Mouse (Mus musculus) kidney, postnatal 14 days (tissue): ENCODE data around the gene P4hb.

ENCODE experiments used
- DNase-seq: peaks from one replicate; pipeline ENCODE4 v3.0.0; 2022; ENCODE audit warnings: mixed read lengths

Gene P4hb

GRCm38 (mm10) chr11:120572752-120573584, at the start of gene P4hb:
Gene P4hb, minus strand, starts transcription at chr11:120573253.
- DNase-seq = peak; percentile 100

GRCm38 (mm10) chr11:120622805-120623204, 49.8 kb upstream of the P4hb start:
- DNase-seq = no peak

GRCm38 (mm10) chr11:120620195-120620594, 47.1 kb upstream of the P4hb start:
- no peak for DNase-seq

GRCm38 (mm10) chr11:120618619-120619535, 45.8 kb upstream of the P4hb start:
- no peak for DNase-seq

- DNase-seq = peak; percentile 96
These were observed 44.6 kb upstream of the P4hb start, which contains the start of gene Pcyt2 for GRCm38 (mm10) chr11:120617519-120618112. Gene Pcyt2, minus strand, starts transcription at chr11:120617936.

GRCm38 (mm10) chr11:120616617-120617294, 43.7 kb upstream of the P4hb start:
- peak; percentile 75 for DNase-seq

- DNase-seq = no peak
These were observed 42.7 kb upstream of the P4hb start for GRCm38 (mm10) chr11:120615606-120616203.

- no peak for DNase-seq
These were observed 42.1 kb upstream of the P4hb start for GRCm38 (mm10) chr11:120615167-120615566.

- DNase-seq = no peak
These were observed 40.9 kb upstream of the P4hb start for GRCm38 (mm10) chr11:120613976-120614375.

GRCm38 (mm10) chr11:120613481-120613972, 40.5 kb upstream of the P4hb start:
- no peak for DNase-seq

GRCm38 (mm10) chr11:120612763-120613162, 39.7 kb upstream of the P4hb start:
- DNase-seq = peak; percentile 83

- DNase-seq = no peak
These were observed 37.5 kb upstream of the P4hb start for GRCm38 (mm10) chr11:120610477-120611046.

- DNase-seq = peak; percentile 68
These were observed 36.2 kb upstream of the P4hb start for GRCm38 (mm10) chr11:120609250-120609649.

GRCm38 (mm10) chr11:120608241-120609034, 35.4 kb upstream of the P4hb start, which contains the start of gene Npb:
Gene Npb, plus strand, starts transcription at chr11:120608477.
- DNase-seq = no peak

- no peak for DNase-seq
These were observed 33.7 kb upstream of the P4hb start for GRCm38 (mm10) chr11:120606764-120607163.

- no peak for DNase-seq
These were observed 32.6 kb upstream of the P4hb start for GRCm38 (mm10) chr11:120605667-120606066.

GRCm38 (mm10) chr11:120603545-120603944, 30.5 kb upstream of the P4hb start:
- no peak for DNase-seq

GRCm38 (mm10) chr11:120600716-120601115, 27.7 kb upstream of the P4hb start:
- DNase-seq = no peak

GRCm38 (mm10) chr11:120598990-120599549, 26.0 kb upstream of the P4hb start:
- DNase-seq = no peak
